Mouse (Mus musculus) adipocyte (in vitro differentiated cells): ENCODE results near the gene Rabggta.

Experiments used
- DNase-seq: peaks from one replicate; pipeline ENCODE4 v3.0.0-alpha.2; 2016; ENCODE audit warnings: low spot score

Gene Rabggta

DNA sequence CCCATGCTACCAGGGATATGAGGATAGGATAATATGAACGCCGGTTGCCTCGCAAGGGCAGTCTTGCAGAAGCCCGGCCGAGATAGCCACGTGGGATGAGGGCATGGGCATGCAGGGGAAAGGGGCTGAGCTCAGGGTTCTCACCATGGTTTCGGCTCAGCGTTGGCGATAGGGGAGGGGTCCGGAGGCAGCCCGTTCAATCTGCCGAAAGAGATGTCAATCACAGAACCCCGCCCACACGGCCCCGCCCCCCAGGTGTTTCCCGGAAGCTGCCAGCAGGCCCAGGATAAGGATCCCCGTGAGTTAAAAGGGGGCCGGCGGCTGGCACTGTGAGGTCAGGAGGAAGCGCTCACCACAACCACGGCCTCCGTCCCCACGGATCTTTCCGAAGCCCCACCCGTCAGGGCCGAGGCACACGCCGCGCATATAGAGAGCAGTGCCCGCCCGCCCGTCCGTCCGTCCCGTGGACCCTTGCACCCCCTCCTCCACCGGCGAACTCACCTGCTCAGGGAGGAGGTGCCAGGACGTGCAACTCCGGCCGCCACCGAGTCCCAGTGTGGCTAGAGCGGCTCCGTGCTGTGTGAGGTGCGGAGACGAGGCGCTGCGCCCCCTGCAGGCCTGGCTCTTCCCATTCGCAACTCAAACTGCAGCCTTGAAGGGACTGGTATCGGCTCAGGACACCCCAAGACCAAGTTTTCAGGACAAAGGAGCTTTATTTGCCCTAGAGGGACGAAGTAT, at the start of gene Rabggta:
TSS of gene Rabggta (minus strand) at position 564 of the 738 bp plus-strand sequence.
- DNase-seq = peak; percentile 81

DNA sequence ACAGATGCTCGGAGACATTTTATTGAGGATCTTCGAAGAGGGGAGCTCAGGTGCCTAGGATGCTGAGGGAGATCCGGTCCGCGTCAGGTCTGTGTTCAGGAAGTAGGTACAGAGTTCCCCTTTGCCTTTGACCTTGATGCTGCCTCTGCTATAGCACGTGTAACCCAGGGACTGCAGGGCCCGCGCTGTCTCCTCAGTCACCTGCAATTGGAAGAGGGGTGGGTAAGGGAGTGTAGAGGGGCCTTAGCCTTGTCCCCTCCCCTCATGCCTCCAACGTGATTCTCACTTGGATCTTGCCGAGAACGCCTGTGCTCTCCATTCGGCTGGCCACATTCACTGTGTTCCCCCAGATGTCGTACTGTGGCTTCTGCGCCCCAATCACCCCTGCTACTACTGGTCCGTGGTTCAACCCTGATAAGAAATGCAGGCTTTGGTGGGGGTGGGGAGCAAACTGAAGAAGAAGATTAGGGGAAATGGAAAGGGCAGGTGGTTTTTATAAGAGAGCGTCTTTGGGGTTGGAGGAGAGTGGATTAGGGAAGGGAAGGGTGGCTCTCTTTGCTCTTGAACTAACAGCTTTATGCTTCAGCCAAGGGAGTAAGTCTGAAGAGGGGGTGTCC, 47.1 kb upstream of the Rabggta start:
- DNase-seq = no peak

DNA sequence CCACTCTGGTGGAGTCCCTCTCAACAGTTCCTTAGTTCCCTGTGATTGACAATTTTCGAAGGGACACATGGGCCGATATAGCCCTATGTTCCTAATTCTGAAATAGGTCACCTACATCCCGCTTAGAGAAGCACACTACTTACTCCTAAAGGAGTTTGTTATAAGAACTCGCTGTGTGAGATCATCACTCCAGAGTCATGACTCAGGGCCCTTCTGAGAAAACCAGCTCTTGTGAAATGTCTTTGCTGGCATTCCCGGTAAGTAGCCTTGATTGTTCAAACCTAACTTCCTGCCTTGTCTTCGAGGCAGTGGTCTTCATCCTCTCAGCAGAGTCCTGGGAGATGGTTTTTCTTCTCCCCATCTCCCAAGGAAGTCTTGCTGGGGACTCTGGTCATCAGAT, 46.5 kb upstream of the Rabggta start:
- no peak for DNase-seq

DNA sequence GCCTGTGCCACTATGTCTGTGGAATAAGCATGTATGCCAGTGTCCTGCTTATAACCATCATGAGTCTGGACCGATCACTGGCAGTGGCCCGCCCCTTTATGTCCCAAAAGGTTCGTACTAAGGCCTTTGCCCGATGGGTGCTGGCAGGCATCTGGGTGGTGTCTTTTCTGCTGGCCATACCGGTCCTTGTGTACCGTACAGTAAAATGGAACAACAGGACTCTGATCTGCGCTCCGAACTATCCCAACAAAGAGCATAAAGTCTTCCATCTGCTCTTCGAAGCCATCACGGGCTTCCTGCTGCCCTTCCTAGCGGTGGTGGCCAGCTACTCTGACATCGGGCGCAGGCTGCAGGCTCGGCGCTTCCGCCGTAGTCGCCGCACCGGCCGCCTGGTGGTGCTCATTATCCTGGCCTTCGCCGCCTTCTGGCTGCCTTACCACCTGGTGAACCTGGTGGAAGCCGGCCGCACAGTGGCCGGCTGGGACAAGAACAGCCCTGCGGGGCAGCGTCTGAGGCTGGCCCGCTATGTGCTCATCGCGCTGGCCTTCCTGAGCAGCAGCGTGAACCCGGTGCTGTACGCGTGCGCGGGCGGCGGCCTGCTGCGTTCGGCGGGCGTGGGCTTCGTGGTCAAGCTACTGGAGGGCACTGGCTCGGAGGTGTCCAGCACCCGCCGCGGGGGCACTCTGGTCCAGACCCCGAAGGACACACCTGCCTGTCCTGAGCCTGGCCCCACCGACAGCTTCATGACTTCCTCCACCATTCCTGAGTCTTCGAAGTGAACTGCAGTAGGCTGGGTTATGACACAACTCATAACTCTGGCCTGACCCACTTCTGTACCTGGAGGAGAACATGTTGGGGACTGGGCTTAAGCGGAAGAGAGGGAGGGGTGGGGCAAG, 45.7 kb upstream of the Rabggta start:
- DNase-seq = no peak

DNA sequence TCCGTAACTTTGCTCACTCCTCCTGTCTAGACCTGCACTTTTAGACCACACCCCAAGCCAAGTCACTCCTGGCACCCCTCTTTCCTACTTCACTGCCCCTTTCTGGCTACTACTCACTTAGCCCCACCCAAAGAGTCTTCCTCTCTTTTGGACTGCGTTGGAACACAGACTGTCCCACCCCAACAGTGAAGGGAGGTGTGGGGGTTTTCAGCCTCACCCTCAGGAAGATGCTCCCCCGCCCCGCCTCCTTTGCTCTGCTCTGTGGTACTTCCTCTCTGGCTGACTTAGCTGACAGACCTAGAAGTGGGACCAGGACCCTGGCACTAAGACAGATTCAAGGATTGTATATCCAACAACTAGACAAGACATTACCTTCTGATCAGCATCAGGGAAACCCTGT, 43.6 kb upstream of the Rabggta start, which contains the start of gene Ltb4r1:
TSS of gene Ltb4r1 (plus strand) at position 267 of the 400 bp plus-strand sequence.
- DNase-seq = no peak

DNA sequence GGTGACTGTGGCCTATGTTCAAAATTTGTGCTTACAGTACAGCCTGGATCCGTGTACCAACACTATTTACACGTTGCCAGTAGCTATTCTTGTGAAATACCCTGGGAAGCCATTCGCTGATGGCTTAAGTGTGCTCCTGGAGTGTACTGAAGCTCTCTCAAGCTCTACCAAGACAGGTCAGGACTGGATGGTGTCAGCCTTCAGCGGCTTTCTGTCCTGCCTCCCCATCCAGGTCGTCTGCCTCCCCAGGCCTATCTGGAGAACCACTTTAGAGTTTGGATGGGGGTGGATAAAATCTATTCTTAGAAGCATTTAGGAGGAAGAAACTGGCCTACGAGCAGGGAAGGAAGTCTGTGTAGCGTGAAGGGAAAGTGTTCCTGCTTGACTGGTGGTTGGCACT, 41.1 kb upstream of the Rabggta start:
- peak; percentile 35 for DNase-seq

DNA sequence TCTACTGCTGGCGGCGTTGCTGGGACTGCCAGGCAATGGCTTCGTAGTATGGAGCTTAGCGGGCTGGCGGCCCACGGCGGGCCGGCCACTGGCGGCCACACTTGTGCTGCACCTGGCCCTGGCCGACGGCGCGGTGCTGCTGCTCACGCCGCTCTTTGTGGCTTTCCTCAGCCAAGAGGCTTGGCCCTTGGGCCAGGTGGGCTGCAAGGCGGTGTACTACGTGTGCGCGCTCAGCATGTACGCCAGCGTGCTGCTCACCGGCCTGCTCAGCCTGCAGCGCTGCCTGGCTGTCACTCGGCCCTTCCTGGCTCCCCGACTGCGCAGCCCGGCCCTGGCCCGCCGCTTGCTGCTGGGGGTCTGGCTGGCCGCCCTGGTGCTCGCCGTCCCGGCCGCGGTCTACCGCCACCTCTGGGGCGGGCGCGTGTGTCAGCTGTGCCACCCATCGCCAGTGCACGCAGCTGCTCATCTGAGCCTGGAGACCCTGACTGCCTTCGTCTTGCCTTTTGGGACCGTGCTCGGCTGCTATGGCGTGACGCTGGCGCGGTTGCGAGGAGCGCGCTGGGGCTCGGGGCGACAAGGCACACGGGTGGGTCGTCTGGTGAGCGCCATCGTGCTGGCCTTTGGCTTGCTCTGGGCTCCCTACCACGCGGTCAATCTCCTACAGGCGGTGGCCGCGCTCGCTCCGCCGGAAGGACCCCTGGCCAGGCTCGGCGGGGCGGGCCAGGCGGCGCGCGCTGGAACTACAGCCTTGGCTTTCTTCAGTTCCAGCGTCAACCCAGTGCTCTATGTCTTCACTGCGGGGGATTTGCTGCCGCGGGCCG, 40.1 kb upstream of the Rabggta start:
- no peak for DNase-seq

DNA sequence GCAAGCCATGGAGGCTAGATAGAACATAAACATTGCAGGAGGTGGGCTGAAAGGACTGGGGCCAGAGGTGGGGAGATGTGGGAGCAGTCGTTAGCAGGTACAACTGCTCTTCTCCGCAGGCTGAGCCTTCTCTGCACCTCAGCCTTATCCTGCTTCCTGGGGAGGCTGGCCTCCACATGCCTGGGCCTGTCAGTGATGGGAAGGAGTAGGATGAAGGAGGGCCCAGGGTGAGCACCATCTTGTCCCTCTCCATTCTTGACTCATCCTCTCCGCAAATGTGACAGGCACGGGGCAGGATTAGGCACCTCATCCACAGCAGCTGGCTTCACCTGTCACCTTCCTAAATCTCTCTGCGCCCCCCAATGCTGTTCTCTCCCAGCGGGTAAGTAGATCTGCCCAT, 39.1 kb upstream of the Rabggta start, which contains the start of gene Ltb4r2:
TSS of gene Ltb4r2 (plus strand) at position 266 of the 400 bp plus-strand sequence.
- DNase-seq = no peak

DNA sequence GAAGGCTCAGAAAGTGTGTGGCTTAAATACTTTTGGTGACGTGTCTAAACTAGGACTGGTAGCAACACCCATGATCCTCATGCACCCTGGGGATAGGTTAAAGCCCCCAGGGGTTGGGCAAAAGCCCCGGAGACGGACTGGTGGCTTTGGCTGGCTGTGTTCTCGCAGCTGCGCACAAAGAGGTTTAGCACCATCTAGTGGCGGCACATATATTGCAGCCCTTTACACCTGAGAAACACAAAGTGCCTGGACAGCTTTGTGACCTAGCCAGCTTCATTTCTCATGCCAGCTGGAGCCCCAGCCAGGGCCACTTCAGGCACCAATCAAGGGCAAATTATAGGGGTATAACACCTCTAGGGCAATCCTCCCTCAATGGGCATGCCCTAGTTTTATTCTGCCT, 38.1 kb upstream of the Rabggta start:
- DNase-seq = peak; percentile 72

DNA sequence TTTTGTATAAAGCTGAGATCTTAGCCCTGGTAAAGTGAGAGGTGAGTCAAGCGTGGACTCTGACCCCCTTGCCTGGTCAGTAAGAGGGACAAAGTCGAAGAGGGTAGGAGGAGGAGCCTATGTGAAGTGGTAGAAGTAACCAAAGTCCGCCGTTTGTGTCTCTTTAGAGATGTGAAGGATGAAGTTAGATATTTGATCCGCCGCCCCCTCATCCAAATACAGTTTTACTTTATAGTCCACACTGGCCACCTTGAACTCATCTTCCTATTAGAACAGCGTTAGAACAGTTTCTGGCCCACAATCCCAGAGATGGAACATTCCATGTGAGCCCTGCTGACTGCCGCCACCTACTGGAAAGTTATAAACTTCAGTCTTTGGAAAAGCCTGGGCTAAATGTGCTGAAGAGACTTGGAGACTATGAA, 36.3 kb upstream of the Rabggta start, which contains the start of gene Cideb:
TSS of gene Cideb (minus strand) at position 96 of the 422 bp plus-strand sequence.
- peak; percentile 68 for DNase-seq

DNA sequence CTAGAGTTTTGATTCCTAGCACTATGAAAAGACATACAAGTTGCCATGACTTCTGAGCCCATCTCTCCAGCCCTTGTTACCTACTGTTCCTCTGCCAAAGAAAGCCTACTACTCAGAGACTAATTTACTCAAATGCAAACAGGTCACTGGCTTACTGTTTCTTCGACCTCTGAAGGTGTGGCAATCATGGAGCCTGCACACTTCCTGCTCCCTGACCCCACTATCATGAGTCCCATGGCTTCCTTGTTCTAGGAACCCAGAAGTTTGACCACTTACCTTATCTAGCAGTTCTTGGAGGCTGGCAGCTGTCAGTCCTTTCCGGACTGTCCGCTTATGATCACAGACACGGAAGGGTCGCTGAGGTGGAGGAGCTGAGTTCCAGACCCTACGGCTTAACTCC, 35.5 kb upstream of the Rabggta start:
- DNase-seq = no peak

DNA sequence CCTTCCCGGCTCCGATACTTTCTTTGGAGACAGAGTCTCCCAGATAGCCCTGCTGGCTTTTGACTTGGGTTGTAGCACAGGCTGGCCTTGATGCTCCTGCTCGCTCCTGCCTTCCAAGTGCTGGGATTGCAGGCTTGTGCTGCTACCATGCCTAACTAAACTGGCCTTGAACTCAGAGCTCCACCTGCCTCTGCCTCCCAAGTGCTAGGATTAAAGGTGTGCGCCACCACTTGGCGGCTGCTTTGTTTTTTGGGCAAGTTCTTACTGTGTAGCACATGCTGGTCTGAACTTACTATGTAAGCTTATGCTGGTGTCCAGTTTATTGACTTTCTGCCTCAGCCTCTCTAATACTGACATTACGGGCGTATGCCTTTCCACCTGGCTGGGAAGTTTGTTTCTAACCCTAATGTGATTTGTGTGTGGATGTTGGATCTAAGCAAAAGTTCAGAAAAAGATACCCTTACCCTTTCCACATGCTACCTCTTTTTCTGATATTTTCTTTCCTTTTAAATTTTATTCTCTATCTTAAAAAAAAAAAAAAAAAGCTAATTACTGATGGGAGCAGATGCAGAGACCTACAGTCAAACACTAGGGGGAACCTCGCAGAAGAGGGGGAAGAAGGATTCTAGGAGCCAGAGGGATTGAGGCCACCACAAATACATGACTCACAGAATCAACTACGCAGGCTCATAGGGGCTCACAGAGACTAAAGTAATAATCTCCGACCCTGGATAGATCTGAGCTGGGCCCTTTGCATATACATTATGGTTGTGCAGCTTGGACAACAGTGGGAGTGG, 25.2 kb upstream of the Rabggta start:
- no peak for DNase-seq

DNA sequence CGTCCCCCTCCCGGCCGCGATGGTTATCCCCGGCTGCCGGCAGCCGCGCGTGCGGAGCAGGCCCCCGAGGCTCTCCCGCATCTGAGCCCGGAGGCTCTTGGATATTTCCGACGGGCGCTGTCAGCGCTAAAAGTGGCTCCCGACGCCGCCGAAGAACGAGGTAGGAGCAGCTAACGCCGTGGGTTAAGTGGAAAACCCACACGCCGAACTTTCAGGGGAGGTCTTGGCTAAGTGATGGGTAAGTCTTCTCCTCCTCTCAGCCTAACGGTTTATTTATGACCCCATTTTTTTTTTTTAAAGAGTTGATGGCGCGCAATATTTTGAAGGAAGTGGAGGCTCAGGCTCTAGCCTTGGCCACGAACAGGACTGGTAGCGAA, 23.8 kb upstream of the Rabggta start:
- no peak for DNase-seq

DNA sequence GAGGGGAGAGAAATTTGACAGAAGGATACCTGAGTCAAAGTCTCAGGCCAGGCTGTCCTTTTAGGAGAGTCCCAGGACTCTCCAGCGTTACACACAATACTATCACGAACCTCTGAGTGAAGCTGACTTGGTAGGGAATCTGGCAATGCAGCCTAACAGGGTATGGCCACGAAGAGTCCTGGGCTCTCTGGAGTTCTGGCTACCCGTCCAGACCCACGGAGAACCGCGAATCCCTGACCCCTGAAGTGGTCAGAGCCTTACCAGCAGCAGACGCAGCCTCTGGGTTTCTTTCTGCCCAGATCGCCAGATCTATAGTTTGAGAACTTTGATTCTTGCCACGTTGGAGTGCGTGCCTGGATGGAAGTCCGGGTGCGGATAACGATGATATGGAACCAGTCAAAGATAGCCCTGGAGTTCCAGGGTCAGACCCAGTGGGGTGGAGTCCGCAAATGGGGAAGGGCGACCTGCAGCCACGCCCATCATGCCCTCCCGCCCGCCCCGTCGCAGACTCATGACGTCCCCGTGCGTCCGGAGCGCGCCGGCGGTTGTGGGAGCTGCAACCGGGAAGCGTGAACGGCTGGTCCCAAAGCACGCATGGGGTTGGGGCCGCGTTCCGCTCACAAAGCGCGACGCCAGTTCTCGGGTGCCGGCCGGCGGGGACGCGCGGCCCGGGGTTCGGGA, 23.3 kb upstream of the Rabggta start, which contains the start of the genes Dhrs1 and Nop9:
TSS of gene Dhrs1 (minus strand) at position 511 of the 681 bp plus-strand sequence.
TSS of gene Nop9 (plus strand) at position 514 of the 681 bp plus-strand sequence.
- DNase-seq = peak; percentile 74

DNA sequence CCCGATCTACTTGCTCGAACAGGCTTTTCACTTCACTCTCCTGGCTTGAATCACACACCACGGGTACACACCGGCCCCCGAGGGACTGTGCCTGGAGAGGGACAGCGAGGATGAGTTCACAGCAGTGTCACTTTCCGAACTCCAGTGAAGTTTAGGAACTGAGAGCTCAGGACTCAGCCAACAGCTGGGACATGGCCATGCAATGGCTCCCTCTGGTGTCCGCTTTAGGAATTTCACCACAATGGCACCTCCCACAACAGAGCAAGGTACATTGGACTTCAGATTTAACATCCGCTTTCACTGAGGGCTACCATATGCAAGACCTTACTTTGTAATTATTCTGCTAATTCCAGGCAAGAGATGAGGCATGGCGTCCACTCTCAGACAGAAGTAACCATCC, 21.6 kb upstream of the Rabggta start:
- DNase-seq = peak; percentile 81

DNA sequence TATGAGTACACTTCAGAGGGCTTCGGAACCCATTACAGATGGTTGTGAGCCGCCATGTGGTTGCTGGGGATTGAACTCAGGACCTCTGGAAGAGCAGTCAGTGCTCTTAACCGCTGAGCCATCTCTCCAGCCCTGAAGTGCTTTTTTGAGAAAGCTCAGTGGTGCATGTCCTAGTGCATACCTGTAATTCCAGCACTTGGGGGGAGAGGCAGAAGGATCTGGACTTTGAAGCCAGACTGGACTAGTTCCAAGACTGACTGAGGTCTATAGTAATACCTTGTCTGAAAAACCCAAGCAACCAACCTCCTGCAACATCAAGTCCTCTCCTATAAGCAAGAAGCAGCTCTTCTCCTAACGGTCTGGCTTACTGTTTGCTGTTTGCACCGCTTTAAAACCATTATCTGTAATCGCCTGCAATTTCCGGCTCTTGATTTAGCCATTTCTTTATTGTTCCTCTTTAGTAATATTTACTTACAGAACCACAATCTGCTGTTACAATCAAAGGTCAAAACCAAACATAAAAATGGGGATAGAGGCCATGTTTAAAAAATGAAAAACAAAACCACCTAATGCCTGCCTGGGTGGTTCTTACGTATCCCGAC, 15.1 kb upstream of the Rabggta start:
- no peak for DNase-seq

DNA sequence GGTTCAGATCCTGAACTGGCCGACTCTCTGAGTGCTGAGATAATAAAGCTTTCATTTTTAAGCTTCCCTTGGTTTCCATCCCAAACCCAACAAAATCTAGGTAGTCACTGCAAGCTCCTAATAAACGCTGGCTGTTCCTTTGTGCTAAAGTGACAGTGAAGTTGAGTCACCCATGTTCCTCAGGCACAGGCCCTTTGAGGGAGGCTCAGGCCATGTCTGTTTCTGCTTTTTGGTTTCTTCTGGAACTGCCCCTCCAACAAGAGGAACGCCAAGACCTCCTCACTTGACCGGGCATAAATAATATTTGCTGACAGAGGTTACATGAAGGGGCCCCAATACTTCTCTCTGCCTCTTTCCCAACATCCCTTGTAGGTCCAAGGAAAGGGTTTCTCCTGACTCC, 13.7 kb upstream of the Rabggta start:
- no peak for DNase-seq

DNA sequence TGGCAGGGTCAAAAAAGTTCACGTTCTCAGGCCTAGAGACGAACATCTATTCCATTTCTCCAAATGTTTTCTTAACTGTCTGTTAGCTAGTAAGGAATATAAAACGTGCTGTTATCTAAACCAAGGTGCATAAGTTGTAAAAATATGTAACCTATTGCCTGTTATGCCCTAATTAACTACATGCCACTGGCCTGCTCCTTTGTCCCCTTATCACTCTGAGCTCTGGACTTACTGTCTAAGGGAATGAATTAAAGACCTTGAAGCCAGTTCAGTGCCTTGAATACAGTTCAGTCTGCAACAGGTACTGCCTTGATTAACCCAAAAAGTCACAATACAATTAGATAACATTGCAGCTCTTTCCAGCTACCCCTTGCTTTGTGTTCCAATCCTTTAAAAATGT, 13.3 kb upstream of the Rabggta start:
- no peak for DNase-seq

DNA sequence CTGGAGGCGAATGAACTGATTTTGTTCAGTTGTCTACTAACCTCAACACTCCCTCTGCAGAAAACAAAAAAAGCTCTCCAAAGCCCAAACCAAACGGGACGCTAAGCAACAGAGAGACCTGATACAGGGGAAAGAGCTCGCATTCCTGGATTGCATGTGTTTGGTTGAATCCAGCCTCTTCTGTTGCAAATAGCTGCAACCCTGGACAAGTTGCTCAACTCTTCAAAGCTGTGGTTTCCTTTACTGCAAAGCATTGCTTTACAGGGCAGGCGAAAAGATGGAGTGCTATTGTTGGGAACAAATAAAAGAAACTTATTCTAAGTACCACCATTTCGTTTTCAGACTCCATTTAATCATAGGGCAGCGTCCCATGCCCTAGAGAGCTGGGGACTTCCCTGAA, 12.8 kb upstream of the Rabggta start:
- peak; percentile 27 for DNase-seq

DNA sequence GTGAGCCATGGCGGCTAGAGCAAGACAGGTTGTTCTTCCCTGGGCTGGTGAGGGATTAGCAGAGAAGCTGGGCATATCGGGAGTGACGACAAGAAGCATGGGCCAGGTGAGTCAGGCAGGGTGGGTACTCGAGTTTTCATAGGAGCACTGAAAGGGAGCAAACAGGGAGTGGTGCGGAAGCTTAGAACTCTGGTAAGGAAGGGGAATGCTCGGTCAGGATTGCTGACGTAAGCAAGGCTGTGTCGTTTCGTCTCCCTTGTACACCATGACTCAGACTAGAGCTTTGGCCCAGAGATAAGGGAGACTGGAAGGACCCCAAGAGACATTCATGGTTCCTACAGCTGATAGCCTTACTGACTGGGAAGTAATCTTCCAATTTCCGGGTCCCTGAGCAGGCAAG, 11.8 kb upstream of the Rabggta start:
- no peak for DNase-seq
